Mouse (Mus musculus): Measurements from ENCODE around the gene Prkacb. TPM values are rescaled to one million over a fixed set of nuclear protein-coding genes. Genes with fewer than 3 reads are reported as not detected.
"Not testable (repeated sequence)": the region's sequence is repeated elsewhere in the genome, so short reads cannot be mapped to it uniquely, and the experiment has no call there.

The Prkacb gene
- polyA plus RNA-seq, 1 experiment from 2014 or later = 56.0 TPM

DNA sequence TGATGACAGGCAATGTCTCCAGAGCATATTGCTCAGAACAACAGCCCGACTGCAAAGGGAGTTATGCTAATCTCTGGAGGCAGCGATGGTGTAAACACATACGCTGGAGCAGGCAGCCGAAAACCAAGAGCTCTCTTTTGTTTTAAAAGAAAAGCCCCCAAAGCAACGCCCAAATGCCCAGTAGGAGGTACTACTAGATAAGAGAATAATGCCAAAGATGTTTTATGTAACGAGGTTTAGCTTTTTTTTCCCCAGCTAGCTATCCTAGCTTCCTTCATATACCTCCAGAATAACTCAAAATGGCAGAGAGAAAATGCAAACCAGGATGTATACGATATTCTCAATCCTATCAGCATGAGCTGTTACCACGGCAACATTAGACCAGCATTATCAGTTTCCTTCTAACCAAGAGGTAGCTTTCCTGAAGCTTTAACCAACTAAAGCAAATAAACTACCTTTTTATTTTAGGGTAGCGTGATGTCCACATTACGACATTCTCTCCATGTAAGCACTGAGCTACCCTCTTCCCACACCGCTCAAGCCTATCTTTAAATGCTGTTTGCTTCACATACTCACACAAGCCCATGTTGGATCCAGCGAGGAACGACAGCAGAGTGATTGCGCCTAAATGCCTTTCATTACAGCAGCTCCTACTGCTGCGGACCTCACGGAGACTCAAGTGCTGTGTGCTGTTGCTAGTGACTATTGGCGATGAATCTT, 42.7 kb downstream of the Prkacb start:
- Histone ChIP-seq H3K9me3 (replicated peaks) (no peaks in the 10 kb centered on the region), H3K36me3 (peaks cover 5% of the 10 kb centered on the region), H3K4me1 (peaks cover 24% of the 10 kb centered on the region), H3K4me3 (peak overlapping the region; percentile 45), H3K27ac (replicated peaks) (peak overlapping the region; percentile 52; the same call in 1 of the 2 replicates), H3K27me3 (ENCODE audit: low read depth, poor library complexity, severe bottlenecking) (no peaks in the 10 kb centered on the region)
- no peak for DNase-seq (ENCODE audit: low spot score)
- 15% methylated on average over 17 of the region's 17 CpGs for WGBS

DNA sequence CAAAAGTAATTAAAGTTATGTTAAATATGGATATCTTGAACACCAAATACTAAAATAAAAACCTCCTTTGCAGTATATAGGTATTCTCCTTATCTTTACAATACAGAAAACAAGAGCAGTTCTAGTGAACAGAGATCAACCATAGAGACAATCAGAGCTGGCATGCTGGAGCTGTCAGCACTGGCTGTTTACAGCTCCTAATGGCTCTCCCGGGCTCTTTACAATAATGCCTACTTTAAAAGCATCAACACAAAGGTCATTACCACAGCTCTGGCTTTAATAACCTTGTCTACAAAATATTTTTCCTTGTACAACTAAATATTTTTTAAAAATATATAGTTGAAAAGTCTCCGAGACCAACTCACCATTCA, 43.2 kb downstream of the Prkacb start:
- no peaks in the 10 kb centered on the region for H3K9me3 ChIP-seq (replicated peaks)
- peak overlapping the region; percentile 45 for H3K4me3 ChIP-seq
- peaks cover 5% of the 10 kb centered on the region for H3K36me3 ChIP-seq
- no peak for DNase-seq (ENCODE audit: low spot score)
- H3K27ac ChIP-seq (replicated peaks) = peak overlapping the region; percentile 52; the same call in 1 of the 2 replicates
- H3K27me3 ChIP-seq (ENCODE audit: low read depth, poor library complexity, severe bottlenecking) = no peaks in the 10 kb centered on the region
- 19% methylated on average over 2 of the region's 2 CpGs for WGBS
- H3K4me1 ChIP-seq = peaks cover 24% of the 10 kb centered on the region

DNA sequence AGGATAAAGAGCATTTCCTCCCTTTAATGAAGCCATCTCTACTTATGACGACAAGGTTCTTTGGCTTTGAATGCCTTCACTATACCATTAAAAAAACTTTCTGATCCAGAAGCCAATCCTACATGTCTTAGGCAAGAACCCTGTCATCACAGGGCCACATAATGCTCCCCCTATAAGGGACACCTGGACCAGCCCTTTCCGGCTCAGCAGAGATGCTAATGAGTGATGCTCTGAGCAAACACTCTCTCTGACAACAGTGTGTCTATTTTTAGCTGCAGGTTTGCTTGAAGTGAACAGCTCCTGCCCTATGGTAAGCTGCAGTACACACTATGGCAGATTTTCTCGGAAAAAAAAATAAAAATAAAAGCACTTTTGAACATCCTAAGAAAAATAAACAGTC, 43.9 kb downstream of the Prkacb start:
- no peak for DNase-seq (ENCODE audit: low spot score)
- H3K9me3 ChIP-seq (replicated peaks) = no peaks in the 10 kb centered on the region
- H3K4me1 ChIP-seq = peaks cover 24% of the 10 kb centered on the region
- H3K36me3 ChIP-seq = peaks cover 5% of the 10 kb centered on the region
- H3K27ac ChIP-seq (replicated peaks) = no peak overlapping the region
- H3K27me3 ChIP-seq (ENCODE audit: low read depth, poor library complexity, severe bottlenecking) = no peaks in the 10 kb centered on the region
- WGBS = 70% methylated on average over 3 of the region's 3 CpGs
- peak overlapping the region; percentile 4; the same call in 1 of the 2 replicates for H3K4me3 ChIP-seq

DNA sequence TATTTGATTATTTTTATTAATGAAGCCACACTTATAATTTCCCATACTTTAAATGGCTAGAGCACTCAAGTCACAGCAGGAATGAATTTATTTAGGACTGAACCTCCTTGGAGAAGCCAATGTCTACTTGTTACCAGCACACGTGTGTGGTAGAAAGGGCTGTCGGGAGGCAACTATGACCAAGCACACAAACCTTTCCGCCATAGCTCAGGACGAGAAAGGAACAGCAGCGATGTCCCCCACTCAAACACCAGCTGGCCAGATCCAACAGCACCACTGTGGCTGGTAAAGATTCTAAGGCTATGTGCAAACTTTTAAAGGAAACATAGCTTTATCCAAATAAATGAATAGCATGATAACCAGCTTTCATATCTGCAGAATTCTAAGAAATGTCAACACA, 44.4 kb downstream of the Prkacb start:
- WGBS = 91% methylated on average over 5 of the region's 5 CpGs
- no peaks in the 10 kb centered on the region for H3K27me3 ChIP-seq (ENCODE audit: low read depth, poor library complexity, severe bottlenecking)
- no peaks in the 10 kb centered on the region for H3K9me3 ChIP-seq (replicated peaks)
- peaks cover 5% of the 10 kb centered on the region for H3K36me3 ChIP-seq
- peaks cover 24% of the 10 kb centered on the region for H3K4me1 ChIP-seq
- no peak overlapping the region for H3K27ac ChIP-seq (replicated peaks)
- no peak for DNase-seq (ENCODE audit: low spot score)
- no peak overlapping the region for H3K4me3 ChIP-seq

DNA sequence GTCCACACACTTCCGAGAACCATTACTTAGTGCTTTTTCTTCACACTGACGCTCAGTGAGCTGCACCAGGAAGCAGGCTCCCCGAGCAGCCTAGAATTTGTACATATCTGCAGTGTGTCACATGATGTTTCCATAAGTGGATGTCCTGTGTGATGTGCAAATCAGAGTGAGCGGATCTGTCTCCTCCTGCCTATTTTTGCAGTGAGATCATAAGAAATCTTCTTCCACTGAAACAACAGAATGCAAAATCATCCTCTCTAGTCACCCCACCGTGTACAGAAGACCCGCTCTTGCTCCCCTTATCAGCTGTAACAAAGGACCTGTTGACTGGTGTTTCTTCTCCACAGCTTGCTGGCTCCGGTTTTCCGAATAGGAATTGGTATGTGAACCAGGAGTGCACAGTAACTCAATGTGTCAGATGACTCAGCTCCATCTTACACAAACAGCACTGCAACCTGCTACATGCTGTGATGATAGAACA, 46.0 kb downstream of the Prkacb start:
- no peak for DNase-seq (ENCODE audit: low spot score)
- Histone ChIP-seq H3K4me3 (no peak overlapping the region), H3K36me3 (peaks cover 5% of the 10 kb centered on the region), H3K4me1 (peaks cover 24% of the 10 kb centered on the region), H3K27ac (replicated peaks) (no peak overlapping the region), H3K27me3 (ENCODE audit: low read depth, poor library complexity, severe bottlenecking) (no peaks in the 10 kb centered on the region), H3K9me3 (replicated peaks) (no peaks in the 10 kb centered on the region)
- WGBS = 86% methylated on average over 8 of the region's 8 CpGs

DNA sequence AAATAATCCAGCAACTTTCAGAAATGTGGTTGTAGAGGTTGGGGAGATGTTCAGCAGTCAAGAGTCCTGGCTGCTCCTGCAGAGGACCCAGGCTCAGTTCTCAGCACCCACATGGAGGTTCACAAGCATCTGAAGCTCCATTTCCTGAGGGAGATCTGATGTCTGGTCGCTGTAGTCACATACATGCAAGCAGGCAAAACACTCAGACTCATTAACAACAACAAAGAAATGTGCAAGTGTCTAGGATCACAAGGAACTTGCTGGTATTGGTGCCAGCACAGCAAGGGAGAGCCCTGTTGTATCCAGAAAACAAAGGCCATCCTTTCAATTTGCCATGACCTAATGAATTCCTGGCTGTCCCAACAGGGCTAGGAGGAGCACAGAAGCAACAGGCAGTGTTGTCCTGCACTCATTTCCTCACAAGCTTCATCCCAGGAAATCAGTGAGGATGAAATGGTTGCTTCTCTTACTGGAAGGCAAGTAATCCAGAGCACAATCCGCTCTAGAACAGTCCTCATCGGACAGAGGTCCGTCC, 46.7 kb downstream of the Prkacb start:
- Histone ChIP-seq H3K27me3 (ENCODE audit: low read depth, poor library complexity, severe bottlenecking) (no peaks in the 10 kb centered on the region), H3K4me3 (no peak overlapping the region), H3K4me1 (peaks cover 24% of the 10 kb centered on the region), H3K36me3 (peaks cover 5% of the 10 kb centered on the region), H3K27ac (replicated peaks) (no peak overlapping the region), H3K9me3 (replicated peaks) (no peaks in the 10 kb centered on the region)
- no peak for DNase-seq (ENCODE audit: low spot score)
- WGBS = 92% methylated on average over 4 of the region's 4 CpGs

DNA sequence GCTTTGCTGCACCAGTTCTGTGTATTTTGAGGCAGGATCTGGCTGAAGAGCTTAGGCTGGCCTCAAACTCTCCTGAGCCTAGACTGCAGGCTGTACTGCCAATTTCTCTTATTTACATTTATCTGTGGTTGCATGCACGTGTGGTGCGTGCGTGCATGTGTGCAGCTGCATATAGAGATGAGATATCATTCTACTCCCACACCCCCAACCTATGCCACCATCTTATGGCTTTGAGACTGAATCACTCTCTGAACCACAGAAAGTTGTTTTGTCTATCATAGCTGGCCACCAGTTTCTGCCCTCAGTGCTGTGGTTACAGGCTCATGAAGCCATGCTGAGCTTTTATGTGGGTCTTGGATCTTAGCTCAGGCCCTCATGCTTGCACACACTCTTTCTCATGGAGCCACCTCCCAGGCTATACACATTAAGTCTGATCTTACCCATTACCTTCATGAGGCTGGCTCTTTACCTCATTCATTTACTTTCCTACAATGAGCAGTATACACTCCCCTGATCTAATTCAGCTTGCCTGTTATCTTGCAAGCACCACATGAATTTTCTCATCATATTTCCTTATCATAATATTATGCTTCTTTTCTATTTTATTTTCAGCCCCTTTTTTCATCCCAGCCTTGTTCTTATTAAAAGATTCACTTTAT, 47.8 kb downstream of the Prkacb start:
- Histone ChIP-seq H3K27ac (replicated peaks) (no peak overlapping the region), H3K9me3 (replicated peaks) (no peaks in the 10 kb centered on the region), H3K4me1 (peaks cover 14% of the 10 kb centered on the region), H3K4me3 (no peak overlapping the region), H3K27me3 (ENCODE audit: low read depth, poor library complexity, severe bottlenecking) (no peaks in the 10 kb centered on the region), H3K36me3 (peaks cover 5% of the 10 kb centered on the region)
- WGBS = 90% methylated on average over 3 of the region's 3 CpGs
- no peak for DNase-seq (ENCODE audit: low spot score)

DNA sequence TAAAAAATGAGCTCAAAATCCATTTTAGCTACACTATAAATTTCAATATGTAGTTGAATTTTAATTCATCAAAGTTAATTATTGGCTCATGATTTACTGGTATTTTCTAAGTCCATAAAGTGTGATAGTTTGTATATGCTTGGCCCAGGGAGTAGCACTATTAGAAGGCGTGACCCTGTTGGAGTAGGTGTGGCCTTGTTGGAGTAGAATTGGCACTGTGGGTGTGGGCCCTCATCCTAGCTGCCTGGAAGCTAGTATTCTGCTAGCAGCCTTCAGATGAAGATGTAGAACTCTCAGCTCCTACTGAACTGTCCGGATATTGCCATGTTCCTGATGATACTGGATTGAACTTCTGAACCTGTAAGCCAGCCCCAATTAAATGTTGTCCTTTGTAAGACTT, 49.7 kb downstream of the Prkacb start:
- not testable (repeated sequence) for DNase-seq (ENCODE audit: low spot score); H3K4me1 ChIP-seq; H3K4me3 ChIP-seq; H3K36me3 ChIP-seq; H3K27me3 ChIP-seq (ENCODE audit: low read depth, poor library complexity, severe bottlenecking); H3K27ac ChIP-seq (replicated peaks); H3K9me3 ChIP-seq (replicated peaks)
- WGBS = 88% methylated on average over 2 of the region's 2 CpGs

DNA sequence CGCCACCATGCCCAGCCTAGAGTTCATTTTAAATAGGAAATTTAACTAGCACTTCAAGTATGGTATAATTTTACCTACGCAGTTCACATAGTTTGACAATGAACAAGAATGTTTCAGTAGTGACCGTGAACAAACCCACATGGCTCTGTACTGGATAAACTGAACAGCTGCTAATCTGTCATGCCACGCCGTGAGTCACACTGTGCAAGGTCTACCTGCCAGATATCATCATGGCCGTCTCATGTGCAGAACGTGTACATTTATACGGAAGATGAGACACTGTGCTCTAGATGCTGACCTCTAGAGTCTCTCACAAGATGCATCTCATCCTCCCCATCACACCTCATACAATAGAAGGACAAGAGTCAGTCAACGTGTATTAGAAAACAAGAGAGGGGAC, 51.5 kb downstream of the Prkacb start:
- 94% methylated on average over 9 of the region's 9 CpGs for WGBS
- H3K27me3 ChIP-seq (ENCODE audit: low read depth, poor library complexity, severe bottlenecking) = no peaks in the 10 kb centered on the region
- H3K4me1 ChIP-seq = no peaks in the 10 kb centered on the region
- no peak overlapping the region for H3K27ac ChIP-seq (replicated peaks)
- no peak for DNase-seq (ENCODE audit: low spot score)
- peaks cover 6% of the 10 kb centered on the region for H3K36me3 ChIP-seq
- no peak overlapping the region for H3K4me3 ChIP-seq
- no peaks in the 10 kb centered on the region for H3K9me3 ChIP-seq (replicated peaks)

DNA sequence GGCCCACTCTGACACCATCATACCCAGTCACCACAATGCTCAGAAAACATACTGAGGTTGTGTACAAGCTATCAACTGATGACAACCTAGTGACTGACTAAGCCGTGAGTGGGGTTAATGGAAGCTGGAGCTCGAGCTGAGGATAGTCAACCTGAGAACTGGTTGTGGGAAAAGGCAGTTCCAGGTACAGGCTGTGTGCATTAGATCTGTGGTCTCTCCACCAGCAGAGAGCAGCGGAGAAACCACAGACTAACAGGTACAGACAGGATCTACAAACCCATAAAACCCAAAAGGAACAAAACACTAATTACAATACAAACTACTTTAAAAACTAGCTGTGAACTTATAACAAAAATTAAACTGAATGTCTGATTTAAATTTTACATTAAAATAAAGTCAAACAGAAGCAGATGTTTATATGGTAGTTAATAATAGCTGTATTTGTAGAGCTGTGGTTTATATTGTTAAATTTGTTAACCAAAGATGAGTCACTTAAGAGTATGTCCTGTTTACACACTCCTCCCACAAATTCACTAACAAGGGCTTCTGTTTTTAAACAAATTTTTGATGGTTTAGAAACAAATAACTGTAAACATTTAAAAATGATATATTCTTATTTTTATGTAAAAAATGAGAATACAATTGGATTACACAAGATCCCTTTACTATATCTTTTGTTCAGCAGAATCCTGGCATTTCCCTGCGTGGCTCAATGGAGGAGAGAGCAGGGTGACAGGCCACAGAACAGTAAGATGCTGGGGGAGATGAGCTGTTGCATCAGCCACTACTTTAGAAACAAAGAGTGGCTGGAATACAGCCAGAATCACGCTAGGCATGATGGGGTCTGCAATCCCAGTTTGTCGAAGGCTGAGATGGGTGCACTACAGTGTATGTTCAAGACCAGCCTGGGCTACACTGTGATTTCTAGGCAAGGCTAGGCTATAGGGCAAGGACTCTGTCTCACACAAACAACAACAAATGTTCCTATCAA, 54.5 kb downstream of the Prkacb start:
- Histone ChIP-seq H3K27ac (replicated peaks) (no peak overlapping the region), H3K27me3 (ENCODE audit: low read depth, poor library complexity, severe bottlenecking) (no peaks in the 10 kb centered on the region), H3K4me3 (no peak overlapping the region), H3K9me3 (replicated peaks) (no peaks in the 10 kb centered on the region), H3K36me3 (peaks cover 24% of the 10 kb centered on the region), H3K4me1 (no peaks in the 10 kb centered on the region)
- WGBS = 90% methylated on average over 6 of the region's 6 CpGs
- no peak for DNase-seq (ENCODE audit: low spot score)

DNA sequence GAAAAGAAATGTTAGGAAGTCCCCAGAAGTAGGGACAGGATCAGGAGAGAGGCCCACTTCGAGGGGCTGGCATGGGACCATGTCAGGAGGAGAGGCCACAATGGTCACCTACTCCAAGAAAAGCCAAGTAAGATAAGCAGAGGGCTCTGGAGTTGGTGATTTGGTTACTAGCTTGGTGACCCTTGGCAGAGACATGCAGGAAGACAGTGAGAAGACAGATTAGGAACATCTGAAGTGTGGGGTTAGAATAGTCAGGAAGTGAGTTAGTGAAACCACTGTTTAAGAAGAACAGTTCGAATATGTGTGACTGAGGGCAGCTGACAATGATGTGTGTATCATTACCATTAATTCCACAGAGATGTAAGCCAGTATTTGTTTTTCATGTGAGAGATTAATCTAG, 58.5 kb downstream of the Prkacb start:
- Histone ChIP-seq H3K4me1 (no peaks in the 10 kb centered on the region), H3K36me3 (peaks cover 61% of the 10 kb centered on the region)

DNA sequence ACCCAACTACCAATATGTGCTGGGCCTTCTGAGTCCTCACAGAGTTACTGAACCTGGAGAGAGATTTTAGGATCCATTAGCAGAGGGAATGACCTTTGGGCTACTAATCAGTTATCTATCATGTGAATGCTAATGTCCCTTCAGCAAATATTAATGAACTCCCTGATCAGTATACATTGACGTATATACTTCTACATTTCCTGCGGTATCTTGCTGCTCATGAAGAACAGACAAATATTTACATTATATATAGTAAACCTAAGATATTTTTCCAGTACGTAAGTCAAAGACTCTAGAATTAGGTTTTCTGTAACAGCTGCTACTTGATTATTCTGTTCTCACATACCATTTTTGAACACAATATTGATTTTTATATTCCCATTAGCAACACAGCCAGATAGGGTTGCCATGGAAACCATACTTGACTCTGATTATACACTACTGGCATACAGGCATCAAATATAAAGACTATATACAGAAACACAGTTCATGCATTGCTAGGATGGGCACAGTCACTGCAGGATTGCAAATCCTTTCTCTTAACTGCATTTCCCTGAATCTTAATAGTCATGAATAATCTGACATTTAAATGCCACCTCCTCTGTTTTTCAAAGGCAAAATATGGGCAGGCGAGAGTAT, 71.1 kb downstream of the Prkacb start:
- WGBS = 92% methylated on average over 4 of the region's 4 CpGs
- Histone ChIP-seq H3K27ac (replicated peaks) (no peak overlapping the region), H3K4me1 (no peaks in the 10 kb centered on the region), H3K36me3 (peaks cover 79% of the 10 kb centered on the region), H3K9me3 (replicated peaks) (no peaks in the 10 kb centered on the region), H3K4me3 (no peak overlapping the region), H3K27me3 (ENCODE audit: low read depth, poor library complexity, severe bottlenecking) (no peaks in the 10 kb centered on the region)
- DNase-seq (ENCODE audit: low spot score) = no peak

More for the DNA sequence above, 58.5 kb downstream of the Prkacb start:
- no peak for DNase-seq (ENCODE audit: low spot score)
- no peaks in the 10 kb centered on the region for H3K9me3 ChIP-seq (replicated peaks)
- H3K27ac ChIP-seq (replicated peaks) = no peak overlapping the region
- H3K4me3 ChIP-seq = no peak overlapping the region
- H3K27me3 ChIP-seq (ENCODE audit: low read depth, poor library complexity, severe bottlenecking) = no peaks in the 10 kb centered on the region
- 89% methylated on average over 2 of the region's 2 CpGs for WGBS

All from midbrain, embryonic 10.5 days (tissue).